Mouse (Mus musculus): ENCODE results near the gene Exoc6. TPM values are rescaled to one million over a fixed set of nuclear protein-coding genes. Genes with fewer than 3 reads are reported as not detected.
A peak's percentile ranks its signal among the peaks of the same experiment; 100 is the strongest.

Exoc6 gene
- polyA plus RNA-seq, 1 experiment, result 4.5 TPM

GRCm38 (mm10) chr19:37692879-37693278, 142.7 kb downstream of the Exoc6 start:
- peak in 1 of 3 experiments; percentile 14 for TF ChIP-seq MYOG (IDR thresholded peaks at IDR 0.05; ENCODE audit: control insufficient read depth in 1 of 3, insufficient read depth in 1 of 3, insufficient read length in 2 of 3, low read depth in 2 of 3)
- no peak for TF ChIP-seq USF1 (IDR thresholded peaks at IDR 0.05; ENCODE audit: low read depth)
- no peak for TF ChIP-seq MAX (IDR thresholded peaks at IDR 0.05; ENCODE audit: low read depth)
- TF ChIP-seq TCF3 (IDR thresholded peaks at IDR 0.05; ENCODE audit: insufficient read length, low read depth), result no peak
- no peak for TF ChIP-seq TCF12 (IDR thresholded peaks at IDR 0.05; ENCODE audit: insufficient read depth, poor library complexity, severe bottlenecking)
- no peak for TF ChIP-seq CEBPB (IDR thresholded peaks at IDR 0.05; ENCODE audit: insufficient read depth, poor library complexity, severe bottlenecking)
- Histone ChIP-seq H3K4me3 (no peak overlapping the region), H3K79me2 (ENCODE audit: control insufficient read depth, insufficient read depth) (no peaks in the 10 kb centered on the region), H3K27me3 (ENCODE audit: control insufficient read depth, insufficient read depth, insufficient read length) (peaks cover 5% of the 10 kb centered on the region), H3K36me3 (ENCODE audit: control insufficient read depth, insufficient read depth) (no peaks in the 10 kb centered on the region), H3ac (ENCODE audit: control insufficient read depth, insufficient read length) (no peak overlapping the region), H3K4me2 (ENCODE audit: low read depth) (no peak overlapping the region)

DNA sequence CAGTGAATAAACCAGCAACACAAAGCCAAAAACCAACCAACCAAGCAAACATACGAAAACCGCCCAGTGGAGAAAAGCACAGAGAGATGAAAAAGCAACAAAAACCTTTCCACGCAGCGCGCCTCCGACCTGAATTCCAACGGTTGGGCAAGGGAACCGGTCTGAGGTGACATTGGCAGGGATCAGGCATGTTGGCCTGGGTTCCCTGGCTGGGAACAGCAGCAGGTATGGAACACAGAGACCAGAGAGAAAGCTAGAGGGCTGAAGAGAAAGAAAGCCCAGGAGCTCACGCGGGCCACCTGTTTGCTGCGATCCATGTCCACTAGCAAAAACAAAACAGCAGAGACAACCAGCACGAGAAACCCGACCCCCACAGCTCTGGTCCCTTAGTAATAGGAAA, 144.9 kb downstream of the Exoc6 start:
- Histone ChIP-seq H3K4me3 (no peak overlapping the region), H3ac (ENCODE audit: control insufficient read depth, insufficient read length) (no peak overlapping the region), H3K36me3 (ENCODE audit: control insufficient read depth, insufficient read depth) (no peaks in the 10 kb centered on the region), H3K79me2 (ENCODE audit: control insufficient read depth, insufficient read depth) (no peaks in the 10 kb centered on the region), H3K27me3 (ENCODE audit: control insufficient read depth, insufficient read depth, insufficient read length) (peaks cover 15% of the 10 kb centered on the region), H3K4me2 (ENCODE audit: low read depth) (no peak overlapping the region)
- no peak for TF ChIP-seq TCF3 (IDR thresholded peaks at IDR 0.05; ENCODE audit: insufficient read length, low read depth)
- no peak for TF ChIP-seq E2F4 (IDR thresholded peaks at IDR 0.05; ENCODE audit: insufficient read depth)
- TF ChIP-seq TCF12 (IDR thresholded peaks at IDR 0.05; ENCODE audit: insufficient read depth, poor library complexity, severe bottlenecking), result no peak
- no peak for TF ChIP-seq CEBPB (IDR thresholded peaks at IDR 0.05; ENCODE audit: insufficient read depth, poor library complexity, severe bottlenecking)
- no peak for TF ChIP-seq SRF (IDR thresholded peaks at IDR 0.05; ENCODE audit: control insufficient read depth, insufficient read length, low read depth)
- TF ChIP-seq MYOD1 (IDR thresholded peaks at IDR 0.05; ENCODE audit: control insufficient read depth in 1 of 3, insufficient read length in 2 of 3, low read depth in 2 of 3), result no peak
- no peak for TF ChIP-seq REST (IDR thresholded peaks at IDR 0.05; ENCODE audit: insufficient read depth, insufficient read length)
- no peak for TF ChIP-seq POLR2AphosphoS2 (IDR thresholded peaks at IDR 0.05; ENCODE audit: insufficient read length, low read depth)
- no peak for TF ChIP-seq USF1 (IDR thresholded peaks at IDR 0.05; ENCODE audit: low read depth)
- TF ChIP-seq POLR2A (IDR thresholded peaks at IDR 0.05; ENCODE audit: insufficient read length, low read depth), result no peak
- TF ChIP-seq MYOG (IDR thresholded peaks at IDR 0.05; ENCODE audit: control insufficient read depth in 1 of 3, insufficient read depth in 1 of 3, insufficient read length in 2 of 3, low read depth in 2 of 3), result no peak
- no peak for TF ChIP-seq MAX (IDR thresholded peaks at IDR 0.05; ENCODE audit: low read depth)

GRCm38 (mm10) chr19:37695762-37696602, 145.8 kb downstream of the Exoc6 start:
- no peaks in the 10 kb centered on the region for H3K36me3 ChIP-seq (ENCODE audit: control insufficient read depth, insufficient read depth)
- H3K4me2 ChIP-seq (ENCODE audit: low read depth), result no peak overlapping the region
- H3K4me3 ChIP-seq, result no peak overlapping the region
- H3ac ChIP-seq (ENCODE audit: control insufficient read depth, insufficient read length), result no peak overlapping the region
- H3K79me2 ChIP-seq (ENCODE audit: control insufficient read depth, insufficient read depth), result no peaks in the 10 kb centered on the region
- peaks cover 15% of the 10 kb centered on the region for H3K27me3 ChIP-seq (ENCODE audit: control insufficient read depth, insufficient read depth, insufficient read length)
- no peak for TF ChIP-seq USF1 (IDR thresholded peaks at IDR 0.05; ENCODE audit: low read depth)
- TF ChIP-seq E2F4 (IDR thresholded peaks at IDR 0.05; ENCODE audit: insufficient read depth), result no peak
- no peak for TF ChIP-seq CEBPB (IDR thresholded peaks at IDR 0.05; ENCODE audit: insufficient read depth, poor library complexity, severe bottlenecking)
- no peak for TF ChIP-seq POLR2AphosphoS2 (IDR thresholded peaks at IDR 0.05; ENCODE audit: insufficient read length, low read depth)
- TF ChIP-seq MAX (IDR thresholded peaks at IDR 0.05; ENCODE audit: low read depth), result no peak
- TF ChIP-seq TCF12 (IDR thresholded peaks at IDR 0.05; ENCODE audit: insufficient read depth, poor library complexity, severe bottlenecking), result no peak
- TF ChIP-seq REST (IDR thresholded peaks at IDR 0.05; ENCODE audit: insufficient read depth, insufficient read length), result no peak
- no peak for TF ChIP-seq TCF3 (IDR thresholded peaks at IDR 0.05; ENCODE audit: insufficient read length, low read depth)
- TF ChIP-seq POLR2A (IDR thresholded peaks at IDR 0.05; ENCODE audit: insufficient read length, low read depth), result no peak

DNA sequence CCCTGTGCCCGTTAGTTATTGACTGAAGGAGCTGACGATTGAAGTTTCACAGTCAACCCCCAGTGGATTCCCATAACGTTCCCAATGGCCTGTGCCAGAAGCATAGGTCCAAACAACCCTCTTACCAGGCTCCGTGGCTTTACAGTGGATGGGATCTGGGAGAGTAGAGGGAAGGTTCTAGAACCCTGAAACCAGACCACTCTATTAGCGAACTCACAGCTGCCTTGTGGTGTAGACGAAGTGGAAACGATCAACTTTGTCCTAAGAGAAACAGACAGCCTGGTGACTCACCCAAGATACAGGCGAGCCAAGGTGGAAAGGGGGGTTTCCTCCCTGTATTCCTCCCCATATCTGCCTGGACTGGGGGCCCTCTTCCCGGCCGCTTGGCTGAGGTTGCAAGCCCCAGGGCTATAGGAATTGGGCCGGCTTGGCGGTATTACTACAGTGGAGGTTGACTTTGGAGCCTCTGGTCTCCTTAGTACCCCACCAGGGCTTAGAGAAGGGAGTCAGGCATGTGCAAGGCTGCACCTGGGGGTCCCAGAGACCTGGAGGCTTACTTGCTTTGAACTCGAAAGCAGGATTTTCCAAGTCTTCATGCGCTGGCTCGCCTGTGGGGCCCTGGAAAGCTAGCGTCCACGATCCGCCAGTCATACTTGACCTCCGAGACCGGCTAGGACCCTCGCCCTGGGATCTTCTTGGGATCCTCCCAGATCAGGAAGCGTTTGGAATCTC, 146.6 kb downstream of the Exoc6 start:
- no peaks in the 10 kb centered on the region for H3K79me2 ChIP-seq (ENCODE audit: control insufficient read depth, insufficient read depth)
- no peak overlapping the region for H3ac ChIP-seq (ENCODE audit: control insufficient read depth, insufficient read length)
- no peaks in the 10 kb centered on the region for H3K36me3 ChIP-seq (ENCODE audit: control insufficient read depth, insufficient read depth)
- no peak overlapping the region for H3K4me3 ChIP-seq
- H3K27me3 ChIP-seq (ENCODE audit: control insufficient read depth, insufficient read depth, insufficient read length), result peaks cover 15% of the 10 kb centered on the region
- TF ChIP-seq POLR2AphosphoS2 (IDR thresholded peaks at IDR 0.05; ENCODE audit: insufficient read length, low read depth) (no peak), E2F4 (IDR thresholded peaks at IDR 0.05; ENCODE audit: insufficient read depth) (no peak), REST (IDR thresholded peaks at IDR 0.05; ENCODE audit: insufficient read depth, insufficient read length) (no peak), MYOD1 (IDR thresholded peaks at IDR 0.05; ENCODE audit: control insufficient read depth in 1 of 3, insufficient read length in 2 of 3, low read depth in 2 of 3) (no peak), CEBPB (IDR thresholded peaks at IDR 0.05; ENCODE audit: insufficient read depth, poor library complexity, severe bottlenecking) (no peak), MYOG (IDR thresholded peaks at IDR 0.05; ENCODE audit: control insufficient read depth in 1 of 3, insufficient read depth in 1 of 3, insufficient read length in 2 of 3, low read depth in 2 of 3) (no peak), POLR2A (IDR thresholded peaks at IDR 0.05; ENCODE audit: insufficient read length, low read depth) (no peak), TCF12 (IDR thresholded peaks at IDR 0.05; ENCODE audit: insufficient read depth, poor library complexity, severe bottlenecking) (no peak), TCF3 (IDR thresholded peaks at IDR 0.05; ENCODE audit: insufficient read length, low read depth) (no peak), SRF (IDR thresholded peaks at IDR 0.05; ENCODE audit: control insufficient read depth, insufficient read length, low read depth) (no peak), MAX (IDR thresholded peaks at IDR 0.05; ENCODE audit: low read depth) (no peak), USF1 (IDR thresholded peaks at IDR 0.05; ENCODE audit: low read depth) (no peak)
- H3K4me2 ChIP-seq (ENCODE audit: low read depth), result no peak overlapping the region

Data from myocyte (in vitro differentiated cells).